Mouse (Mus musculus) hindbrain, embryonic 16.5 days (tissue): ENCODE results near the gene Cacnb3. TPM values are rescaled to one million over a fixed set of nuclear protein-coding genes. Genes with fewer than 3 reads are reported as not detected.

Source experiments
- ATAC-seq: fragments of 200-750 bp; cut with Nextera tagmentation; 2 replicates; pipeline ENCODE4 v1.8.0; 2017; ENCODE audit warnings: moderate TSS enrichment, moderate library complexity
- H3K27ac ChIP-seq: fragments of 300-500 bp; sonication (generic); 2 replicates; pipeline ENCODE4 v1.5.1; 2014; ENCODE audit warnings: low read depth, mild to moderate bottlenecking, control low read depth, low read length, moderate library complexity
- H3K27me3 ChIP-seq: fragments of 300-500 bp; sonication (generic); replicated peaks from 2 replicates; pipeline ENCODE4 v1.6.1; 2014; ENCODE audit warnings: low read length; ENCODE audit not compliant: control insufficient read depth, insufficient read depth
- H3K36me3 ChIP-seq: fragments of 300-500 bp; sonication (generic); 2 replicates; pipeline ENCODE4 v1.6.1; 2014; ENCODE audit warnings: mild to moderate bottlenecking, low read length, moderate library complexity, mixed read lengths; ENCODE audit not compliant: control insufficient read depth, insufficient read depth
- H3K4me1 ChIP-seq: fragments of 300-500 bp; sonication (generic); 2 replicates; pipeline ENCODE4 v1.6.1; 2014; ENCODE audit warnings: low read depth, low read length; ENCODE audit not compliant: control insufficient read depth, insufficient read depth
- H3K4me2 ChIP-seq: fragments of 300-500 bp; sonication (generic); 2 replicates; pipeline ENCODE4 v1.6.1; 2014; ENCODE audit warnings: mild to moderate bottlenecking, low read length, control low read depth, moderate library complexity
- H3K4me3 ChIP-seq: fragments of 300-500 bp; sonication (generic); 2 replicates; pipeline ENCODE4 v1.5.1; 2014; ENCODE audit warnings: mild to moderate bottlenecking, low read length, control low read depth, moderate library complexity
- H3K9ac ChIP-seq: fragments of 300-500 bp; sonication (generic); 2 replicates; pipeline ENCODE4 v1.6.1; 2014; ENCODE audit warnings: low read depth, mild to moderate bottlenecking, control low read depth, low read length, moderate library complexity
- H3K9me3 ChIP-seq: fragments of 300-500 bp; sonication (generic); 2 replicates; pipeline ENCODE4 v1.6.1; 2014; ENCODE audit warnings: mild to moderate bottlenecking, low read length, moderate library complexity; ENCODE audit not compliant: control insufficient read depth
- WGBS: fragments of 180-500 bp; shearing (Covaris S2); extraction: QIAGEN DNeasy Blood & Tissue Kit; methylation state at CpG from one replicate; pipeline ENCODE4 v1.1.7; 2014; 5-methylcytosine and 5-hydroxymethylcytosine counted together
- polyA plus RNA-seq: library from polyadenylated mRNA; unstranded; fragments of >200 nt; fragmentation: Nextera tagmentation; extraction: Ambion mirVana; gene quantifications from 2 replicates; pipeline ENCODE4 v1.2.1, GENCODE M21; 2015

Cacnb3 gene
- polyA plus RNA-seq, 1 experiment from 2014 or later: 129 TPM

- Histone ChIP-seq H3K36me3 (no peaks in the 10 kb centered on the region), H3K4me2 (no peak overlapping the region), H3K9ac (no peak overlapping the region), H3K4me3 (no peak overlapping the region), H3K4me1 (peaks cover 13% of the 10 kb centered on the region), H3K9me3 (no peaks in the 10 kb centered on the region), H3K27ac (no peak overlapping the region), H3K27me3 (no peaks in the 10 kb centered on the region)
- WGBS: 50% methylated on average over 11 of the region's 11 CpGs
- no peak for ATAC-seq
Measured at GRCm38 (mm10) chr15:98692171-98692715, 61.6 kb downstream of the Cacnb3 start.

Other genes starting within 250 kb of the Cacnb3 start
- not detected in 2 replicates for gene Olfr283, start 249.9 kb upstream of the Cacnb3 start, polyA plus RNA-seq
- not detected in 2 replicates for gene Olfr282, start 199.6 kb upstream of the Cacnb3 start, polyA plus RNA-seq
- gene Olfr281, start 178.3 kb upstream of the Cacnb3 start, polyA plus RNA-seq: not detected in 2 replicates
- gene OR5BS1P, start 160.9 kb upstream of the Cacnb3 start, polyA plus RNA-seq: not detected in 2 replicates
- not detected in 2 replicates for gene Lalba, start 148.1 kb upstream of the Cacnb3 start, polyA plus RNA-seq
- not detected in 2 replicates for gene Olfr279, start 138.4 kb upstream of the Cacnb3 start, polyA plus RNA-seq
- gene Kansl2, start 96.6 kb upstream of the Cacnb3 start, polyA plus RNA-seq: 90.4 and 102 TPM in 2 replicates
- 58.9 and 69.4 TPM in 2 replicates for gene Ccnt1, start 59.9 kb upstream of the Cacnb3 start, polyA plus RNA-seq
- gene 4930415O20Rik, start 59.8 kb upstream of the Cacnb3 start, polyA plus RNA-seq: 0.30 and 0.31 TPM in 2 replicates
- 9.1 and 10.1 TPM in 2 replicates for gene Adcy6, start 20.8 kb upstream of the Cacnb3 start, polyA plus RNA-seq
- gene Ddx23, start 32.1 kb downstream of the Cacnb3 start, polyA plus RNA-seq: 17.8 and 19.7 TPM in 2 replicates
- 12.6 and 16.7 TPM in 2 replicates for gene Rnd1, start 46.6 kb downstream of the Cacnb3 start, polyA plus RNA-seq
- gene Ccdc65, start 77.4 kb downstream of the Cacnb3 start, polyA plus RNA-seq: 7.9 and 9.0 TPM in 2 replicates
- gene Fkbp11, start 97.4 kb downstream of the Cacnb3 start, polyA plus RNA-seq: 6.3 and 8.9 TPM in 2 replicates
- gene Arf3, start 132.4 kb downstream of the Cacnb3 start, polyA plus RNA-seq: 107 TPM in 2 replicates
- 0.06 TPM in 1 of 2 replicates, not detected in the other for gene Wnt10b, start 147.3 kb downstream of the Cacnb3 start, polyA plus RNA-seq
- 1.2 and 2.3 TPM in 2 replicates for gene Wnt1, start 159.0 kb downstream of the Cacnb3 start, polyA plus RNA-seq
- gene Ddn, start 178.7 kb downstream of the Cacnb3 start, polyA plus RNA-seq: 0.30 and 0.31 TPM in 2 replicates
- 72.5 and 74.4 TPM in 2 replicates for gene Prkag1, start 200.7 kb downstream of the Cacnb3 start, polyA plus RNA-seq
- gene Kmt2d, start 240.4 kb downstream of the Cacnb3 start, polyA plus RNA-seq: 8.8 and 9.3 TPM in 2 replicates